Comparison of ENCODE assay signal across 10 mouse cellular contexts in the genomic region with DNA sequence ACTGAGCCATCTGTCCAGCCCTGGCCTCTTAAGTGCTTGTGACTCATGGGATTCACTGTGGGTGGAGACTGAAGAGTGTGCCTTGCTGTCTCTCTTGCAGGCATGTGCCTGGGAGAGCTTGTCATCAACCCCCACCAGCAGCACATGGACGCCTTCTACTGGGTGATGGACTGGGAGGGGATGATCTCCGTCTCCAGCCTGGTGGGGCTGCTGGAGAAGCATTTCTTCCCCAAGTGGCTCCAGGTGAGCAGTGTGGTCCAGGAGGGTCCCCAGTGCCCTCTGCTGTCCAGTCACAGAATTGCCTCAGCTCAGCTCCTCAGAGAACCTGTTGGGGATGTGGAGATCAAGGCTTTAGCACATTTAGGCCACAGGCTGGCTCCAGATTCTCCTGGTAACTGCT. TPM values are rescaled to one million over a fixed set of nuclear protein-coding genes. Genes with fewer than 3 reads are reported as not detected.
A peak's percentile ranks its signal among the peaks of the same experiment; 100 is the strongest.
DNase-seq lines count a peak whose midpoint lies in the region.
"Had no signal": no experiment of that assay in that cellular context is flagged by ENCODE, and none has a peak within 500 bp of the region (broad histone marks: within the 10 kb centered on the region; RNA-seq: fewer than 3 reads in every experiment).

No protein-coding gene starts in this region.

- no peaks in the 10 kb centered on the region for H3K4me1 ChIP-seq in embryonic facial prominence, embryonic 10.5 days

- no peak overlapping the region for H3K4me3 ChIP-seq in embryonic facial prominence, embryonic 10.5 days
- H3K4me3 ChIP-seq: myocyte had no signal

- DNase-seq in adrenal gland, adult (ENCODE audit: inconsistent age in 2 of 2, low spot score in 1 of 2): peak; percentile 74 to 88
- no peak for DNase-seq in adrenal gland, adult 8-10 months
- peak; percentile 48 for DNase-seq in right cerebral cortex, adult 18-20 months
- no peak for DNase-seq in right cerebral cortex, postnatal 36 days (ENCODE audit: low spot score in 2 of 2)
- DNase-seq in embryonic facial prominence, embryonic 10.5 days (ENCODE audit: low spot score): peak; percentile 60
- DNase-seq in kidney, postnatal 10 days: peak; percentile 81
- peak; percentile 49 to 62 for DNase-seq in lung, postnatal 4 days
- DNase-seq in spleen, postnatal 4 days (ENCODE audit: low spot score in 2 of 2): peak; percentile 50 to 80

- no peak overlapping the region for H3K27ac ChIP-seq in embryonic facial prominence, embryonic 10.5 days (replicated peaks)

- 25% methylated on average over 2 of the region's 2 CpGs for WGBS in embryonic facial prominence, embryonic 10.5 days

- no peaks in the 10 kb centered on the region for H3K9me3 ChIP-seq in embryonic facial prominence, embryonic 10.5 days

- peaks cover 99% of the 10 kb centered on the region for H3K36me3 ChIP-seq in embryonic facial prominence, embryonic 10.5 days (replicated peaks)

- H3K27me3 ChIP-seq in embryonic facial prominence, embryonic 10.5 days (replicated peaks; ENCODE audit: low read depth, poor library complexity, severe bottlenecking): no peaks in the 10 kb centered on the region

RNA-seq across cellular contexts. Expression of a gene that starts 7.4 kb away (rescaled TPM):
- 10 to 100 TPM; 26.0 to 51.5 (median 29.9) TPM for total RNA-seq in adrenal gland, adult 8-10 months (2022)
- polyA plus RNA-seq in embryonic facial prominence, embryonic 10.5 days (2016; fragmentation: Nextera tagmentation; extraction: Ambion mirVana): 48.2 and 51.6 TPM in 2 replicates

RNA-seq across cellular contexts. Expression of a gene that starts 7.4 kb away (rescaled TPM):
- 10 to 100 TPM; 27.7 to 43.6 (median 31.3) TPM for total RNA-seq in adrenal gland, adult 8-10 months (2022)
- 36.1 and 36.9 TPM in 2 replicates for polyA plus RNA-seq in embryonic facial prominence, embryonic 10.5 days (2016; fragmentation: Nextera tagmentation; extraction: Ambion mirVana)

RNA-seq across cellular contexts. Expression of a gene that starts 9.3 kb away (rescaled TPM):
- total RNA-seq in adrenal gland, adult 8-10 months (2022): 10 to 100 TPM; 36.2 to 44.0 (median 38.9) TPM
- polyA plus RNA-seq in embryonic facial prominence, embryonic 10.5 days (2016; fragmentation: Nextera tagmentation; extraction: Ambion mirVana): 41.3 and 42.5 TPM in 2 replicates

RNA-seq across cellular contexts. Expression of a gene that starts 20.4 kb away (rescaled TPM):
- total RNA-seq in adrenal gland, adult 8-10 months (2022): under 1 TPM in 2 of 4 experiments, not detected in 2; 0.17 TPM
- polyA plus RNA-seq in embryonic facial prominence, embryonic 10.5 days (2016; fragmentation: Nextera tagmentation; extraction: Ambion mirVana): 0.28 and 0.30 TPM in 2 replicates
- polyA plus RNA-seq: gonadal fat pad, adult 2 months had no signal

RNA-seq across cellular contexts. Expression of a gene that starts 59.0 kb away (rescaled TPM):
- 100 to 1,000 TPM; 143 to 211 (median 173) TPM for total RNA-seq in adrenal gland, adult 8-10 months (2022)
- polyA plus RNA-seq in embryonic facial prominence, embryonic 10.5 days (2016; fragmentation: Nextera tagmentation; extraction: Ambion mirVana): 34.0 and 35.9 TPM in 2 replicates

Comparison
In these comparisons a context has a peak if more than half of its experiments do, and no peak if none do; other contexts are left out.
1. DNase-seq: peak in adrenal gland, adult (2 of 2), right cerebral cortex, adult 18-20 months (single experiment), embryonic facial prominence, embryonic 10.5 days (single experiment), kidney, postnatal 10 days (single experiment), lung, postnatal 4 days (2 of 2) and spleen, postnatal 4 days (2 of 2); none in adrenal gland, adult 8-10 months (single experiment) and right cerebral cortex, postnatal 36 days (0 of 2).